Mouse (Mus musculus) cortical plate, adult 2 months (tissue): ENCODE measurements at regions not wholly inside any gene's neighbourhood (a gene's known extent, or its start where the extent isn't known, plus 50 kb on each side); places are given as distances from the start of the nearest gene placed in this dataset.

ENCODE experiments used
- H3K27ac ChIP-seq: fragments of 200-500 bp; 2 replicates; pipeline ENCODE4 v1.5.1; 2012; ENCODE audit warnings: low read length, control low read depth, inconsistent platforms; ENCODE audit not compliant: insufficient read depth
- H3K4me1 ChIP-seq: fragments of 200-500 bp; 2 replicates; pipeline ENCODE4 v1.6.1; 2011; ENCODE audit warnings: low read length; ENCODE audit not compliant: control insufficient read depth, insufficient read depth
- H3K4me3 ChIP-seq: fragments of 200-500 bp; 2 replicates; pipeline ENCODE4 v1.5.1; 2011; ENCODE audit warnings: mild to moderate bottlenecking, low read length, control low read depth; ENCODE audit not compliant: insufficient read depth
- CTCF ChIP-seq: fragments of 200-500 bp; IDR thresholded peaks from 2 replicates; pipeline ENCODE4 v1.5.1; 2011; ENCODE audit warnings: mild to moderate bottlenecking, control low read depth, low read length; ENCODE audit not compliant: insufficient read depth; ENCODE audit errors: extremely low read depth
- POLR2A ChIP-seq: fragments of 200-500 bp; IDR thresholded peaks from 2 replicates; pipeline ENCODE4 v1.6.1; 2011; ENCODE audit warnings: mild to moderate bottlenecking, low read length, control low read depth; ENCODE audit not compliant: insufficient read depth; ENCODE audit errors: extremely low read depth

GRCm38 (mm10) chr19:14786868-14787267 is 189.0 kb upstream of the Tle4 start:
- Histone ChIP-seq H3K4me3 (no peak overlapping the region), H3K27ac (no peak overlapping the region), H3K4me1 (no peaks in the 10 kb centered on the region)
- no peak for TF ChIP-seq POLR2A
- no peak for TF ChIP-seq CTCF

- H3K4me3 ChIP-seq: no peak overlapping the region
- no peak for TF ChIP-seq CTCF
- no peak for TF ChIP-seq POLR2A
- H3K4me1 ChIP-seq: no peaks in the 10 kb centered on the region
- no peak overlapping the region for H3K27ac ChIP-seq
Measured at GRCm38 (mm10) chr19:14785661-14786060, 187.8 kb upstream of the Tle4 start.

- Histone ChIP-seq H3K4me1 (no peaks in the 10 kb centered on the region), H3K4me3 (0 out of 2 replicates have a peak overlapping the region, but pooled peaks have one; percentile 5), H3K27ac (no peak overlapping the region)
- TF ChIP-seq CTCF (no peak), POLR2A (no peak)
Measured at GRCm38 (mm10) chr19:14777709-14778108, 179.9 kb upstream of the Tle4 start.

- no peak overlapping the region for H3K27ac ChIP-seq
Measured at GRCm38 (mm10) chr19:14777198-14777597, 179.3 kb upstream of the Tle4 start.

GRCm38 (mm10) chr19:14776791-14777190 is 178.9 kb upstream of the Tle4 start:
- Histone ChIP-seq H3K4me1 (no peaks in the 10 kb centered on the region), H3K4me3 (no peak overlapping the region), H3K27ac (no peak overlapping the region)
- TF ChIP-seq POLR2A (no peak), CTCF (no peak)

More at GRCm38 (mm10) chr19:14777198-14777597, 179.3 kb upstream of the Tle4 start:
- H3K4me3 ChIP-seq: 0 out of 2 replicates have a peak overlapping the region, but pooled peaks have one; percentile 5
- TF ChIP-seq POLR2A (no peak), CTCF (no peak)
- no peaks in the 10 kb centered on the region for H3K4me1 ChIP-seq

- no peak overlapping the region for H3K27ac ChIP-seq
- no peak for TF ChIP-seq POLR2A
- TF ChIP-seq CTCF: no peak
- no peak overlapping the region for H3K4me3 ChIP-seq
- H3K4me1 ChIP-seq: no peaks in the 10 kb centered on the region
Measured at GRCm38 (mm10) chr19:14772794-14773193, 174.9 kb upstream of the Tle4 start.

GRCm38 (mm10) chr19:14752646-14753045 is 154.8 kb upstream of the Tle4 start:
- Histone ChIP-seq H3K4me3 (no peak overlapping the region), H3K4me1 (no peaks in the 10 kb centered on the region), H3K27ac (no peak overlapping the region)
- TF ChIP-seq CTCF: no peak
- no peak for TF ChIP-seq POLR2A

- no peaks in the 10 kb centered on the region for H3K4me1 ChIP-seq
- no peak overlapping the region for H3K4me3 ChIP-seq
- no peak overlapping the region for H3K27ac ChIP-seq
- no peak for TF ChIP-seq POLR2A
- no peak for TF ChIP-seq CTCF
Measured at GRCm38 (mm10) chr19:14742361-14742760, 144.5 kb upstream of the Tle4 start.

GRCm38 (mm10) chr19:14740936-14741335 is 143.1 kb upstream of the Tle4 start:
- no peak for TF ChIP-seq CTCF
- TF ChIP-seq POLR2A: no peak
- Histone ChIP-seq H3K27ac (no peak overlapping the region), H3K4me3 (no peak overlapping the region), H3K4me1 (no peaks in the 10 kb centered on the region)

GRCm38 (mm10) chr19:14740139-14740538 is 142.3 kb upstream of the Tle4 start:
- H3K4me1 ChIP-seq: no peaks in the 10 kb centered on the region
- H3K4me3 ChIP-seq: no peak overlapping the region
- no peak overlapping the region for H3K27ac ChIP-seq
- TF ChIP-seq POLR2A: no peak
- no peak for TF ChIP-seq CTCF

GRCm38 (mm10) chr19:14736514-14736913 is 138.7 kb upstream of the Tle4 start:
- TF ChIP-seq CTCF (no peak), POLR2A (no peak)
- Histone ChIP-seq H3K27ac (no peak overlapping the region), H3K4me1 (no peaks in the 10 kb centered on the region), H3K4me3 (no peak overlapping the region)
